Mouse (Mus musculus): ENCODE data around the gene Inpp5a.

Inpp5a gene

DNA sequence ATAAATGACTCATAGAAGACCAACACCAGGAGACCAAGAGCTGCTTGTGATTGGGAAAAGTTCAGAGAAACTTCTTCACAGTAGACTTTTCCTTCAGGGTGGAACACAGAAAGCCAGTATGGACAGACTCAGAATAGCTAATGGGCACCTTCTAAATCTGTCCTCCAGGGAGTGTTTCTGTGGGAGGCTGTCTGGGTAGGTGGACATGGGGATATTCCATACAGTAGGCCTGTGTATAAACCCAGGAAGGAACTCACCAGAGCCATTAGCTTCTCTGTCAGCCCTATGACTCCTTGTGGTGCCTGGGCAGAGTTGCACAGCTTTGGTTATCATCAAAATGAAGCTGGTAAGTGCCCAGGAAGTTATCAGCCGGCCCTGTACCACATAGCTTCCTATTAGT lies 151.7 kb downstream of the Inpp5a start:
- in situ Hi-C loops (cut with MboI; ENCODE audit: low pct_unique_long_range_greater_than_20kb in 1 of 2, low sequenced_read_pairs in 2 of 2, unreplicated experiment in 1 of 2): no loop called here

- in situ Hi-C loops (cut with MboI; ENCODE audit: low pct_unique_long_range_greater_than_20kb in 1 of 2, low sequenced_read_pairs in 2 of 2, unreplicated experiment in 1 of 2): no loop called here
These were observed 152.5 kb downstream of the Inpp5a start for GRCm38 (mm10) chr7:139541422-139541821.

GRCm38 (mm10) chr7:139544706-139545625 lies 156.1 kb downstream of the Inpp5a start:
- in situ Hi-C loops (cut with MboI; ENCODE audit: low pct_unique_long_range_greater_than_20kb in 1 of 2, low sequenced_read_pairs in 2 of 2, unreplicated experiment in 1 of 2): no loop called here

- in situ Hi-C loops (cut with MboI; ENCODE audit: low pct_unique_long_range_greater_than_20kb in 1 of 2, low sequenced_read_pairs in 2 of 2, unreplicated experiment in 1 of 2): no loop called here
These were observed 158.4 kb downstream of the Inpp5a start for GRCm38 (mm10) chr7:139547325-139547724.

DNA sequence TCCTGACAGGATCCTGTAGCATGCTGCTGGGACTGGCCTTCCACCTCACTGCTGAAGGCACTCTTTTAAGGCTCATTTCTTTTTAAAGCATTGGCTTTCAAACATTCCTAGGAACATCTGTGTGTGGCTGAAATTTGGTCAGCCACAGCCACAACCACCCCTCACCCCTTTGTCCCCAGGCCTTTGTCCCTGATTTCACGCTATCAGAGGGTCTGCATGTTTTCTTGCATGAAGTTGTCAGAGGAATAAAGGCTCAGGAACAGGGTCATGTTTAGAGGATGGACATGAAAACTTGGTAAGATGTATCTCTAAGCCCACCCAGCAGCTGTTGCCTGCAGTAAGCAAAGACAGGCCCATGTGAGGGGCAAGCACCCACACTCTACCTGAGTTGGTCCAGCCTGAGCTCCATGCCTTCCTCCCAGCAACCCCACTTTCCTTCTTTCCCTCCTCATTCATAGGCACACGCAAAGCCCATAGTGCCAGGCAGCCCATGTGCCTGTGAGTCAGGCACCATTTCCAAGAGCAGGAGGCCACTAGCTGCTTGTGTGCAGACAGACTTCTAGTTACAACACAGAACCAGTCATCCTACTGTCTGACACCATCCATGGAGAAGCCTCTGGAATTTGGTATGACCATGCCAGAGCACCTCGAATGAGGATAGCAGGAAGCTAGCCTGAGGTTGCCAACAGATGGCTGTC lies 161.3 kb downstream of the Inpp5a start:
- in situ Hi-C loops (cut with MboI; ENCODE audit: low pct_unique_long_range_greater_than_20kb in 1 of 2, low sequenced_read_pairs in 2 of 2, unreplicated experiment in 1 of 2): no loop called here

DNA sequence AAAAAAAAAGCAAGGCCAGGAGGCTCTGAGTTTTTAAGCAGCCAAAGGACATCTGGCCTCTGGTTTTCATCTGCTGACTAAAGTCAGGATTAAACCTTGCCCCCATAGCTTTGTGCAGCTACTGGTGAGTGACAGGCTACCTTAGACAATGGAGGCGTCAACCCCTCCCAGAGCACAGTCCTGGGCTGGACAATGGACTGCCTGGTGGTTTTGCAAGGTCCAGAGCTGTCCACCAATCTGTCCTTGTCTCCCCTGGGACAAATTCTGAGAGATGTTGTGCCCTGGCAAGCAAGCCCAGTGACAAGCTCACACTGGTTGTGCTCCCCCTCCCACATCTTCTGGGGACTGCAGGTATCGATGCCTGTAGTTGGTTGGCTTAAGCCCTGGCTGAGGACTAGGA lies 162.6 kb downstream of the Inpp5a start:
- in situ Hi-C loops (cut with MboI; ENCODE audit: low pct_unique_long_range_greater_than_20kb in 1 of 2, low sequenced_read_pairs in 2 of 2, unreplicated experiment in 1 of 2): no loop called here

GRCm38 (mm10) chr7:139556331-139556730 lies 167.4 kb downstream of the Inpp5a start:
- in situ Hi-C loops (cut with MboI; ENCODE audit: low pct_unique_long_range_greater_than_20kb in 1 of 2, low sequenced_read_pairs in 2 of 2, unreplicated experiment in 1 of 2): no loop called here

- in situ Hi-C loops (cut with MboI; ENCODE audit: low pct_unique_long_range_greater_than_20kb in 1 of 2, low sequenced_read_pairs in 2 of 2, unreplicated experiment in 1 of 2): no loop called here
These were observed 168.0 kb downstream of the Inpp5a start for GRCm38 (mm10) chr7:139556746-139557526.

- in situ Hi-C loops (cut with MboI; ENCODE audit: low pct_unique_long_range_greater_than_20kb in 1 of 2, low sequenced_read_pairs in 2 of 2, unreplicated experiment in 1 of 2): no loop called here
These were observed 170.8 kb downstream of the Inpp5a start for GRCm38 (mm10) chr7:139559659-139560058.

DNA sequence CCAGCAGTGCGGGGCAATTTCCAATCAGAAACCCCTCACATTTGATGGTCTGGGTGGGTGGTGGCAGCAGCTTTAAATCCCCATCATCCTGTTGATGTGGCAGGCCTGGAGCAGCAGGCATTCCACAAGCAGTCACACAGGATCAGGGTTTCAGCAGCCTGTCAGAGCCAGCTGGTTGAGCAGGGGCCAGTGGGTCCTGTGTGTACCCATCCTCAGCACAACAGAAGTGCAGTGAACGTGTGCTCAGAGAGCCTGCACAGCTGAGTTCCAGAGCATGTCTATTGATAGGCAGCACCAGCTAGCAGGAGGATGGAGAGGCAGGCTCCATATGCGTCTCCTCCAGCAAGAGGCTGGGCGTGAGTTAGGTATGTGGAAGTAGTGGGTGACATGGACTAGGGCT lies 174.5 kb downstream of the Inpp5a start:
- in situ Hi-C loops (cut with MboI; ENCODE audit: low pct_unique_long_range_greater_than_20kb in 1 of 2, low sequenced_read_pairs in 2 of 2, unreplicated experiment in 1 of 2): no loop called here

DNA sequence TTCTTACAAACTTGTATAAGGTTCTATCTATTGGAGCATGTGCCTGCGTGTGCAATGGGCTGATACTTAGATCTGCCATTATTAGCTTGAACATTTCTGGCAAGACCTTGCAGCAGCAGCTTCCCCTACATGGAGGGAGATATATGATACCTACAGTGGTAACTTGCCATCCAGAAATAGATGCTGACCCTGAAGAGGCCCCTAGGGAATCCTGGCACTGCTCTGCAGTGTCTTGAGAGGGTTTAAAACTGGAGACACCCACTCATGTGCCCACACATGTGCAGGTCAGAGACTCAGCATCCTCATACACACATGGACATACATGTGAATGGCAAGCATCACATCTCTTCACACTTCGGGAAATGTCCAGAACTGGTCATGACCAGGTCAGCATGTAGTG lies 175.3 kb downstream of the Inpp5a start:
- in situ Hi-C loops (cut with MboI; ENCODE audit: low pct_unique_long_range_greater_than_20kb in 1 of 2, low sequenced_read_pairs in 2 of 2, unreplicated experiment in 1 of 2): no loop called here

DNA sequence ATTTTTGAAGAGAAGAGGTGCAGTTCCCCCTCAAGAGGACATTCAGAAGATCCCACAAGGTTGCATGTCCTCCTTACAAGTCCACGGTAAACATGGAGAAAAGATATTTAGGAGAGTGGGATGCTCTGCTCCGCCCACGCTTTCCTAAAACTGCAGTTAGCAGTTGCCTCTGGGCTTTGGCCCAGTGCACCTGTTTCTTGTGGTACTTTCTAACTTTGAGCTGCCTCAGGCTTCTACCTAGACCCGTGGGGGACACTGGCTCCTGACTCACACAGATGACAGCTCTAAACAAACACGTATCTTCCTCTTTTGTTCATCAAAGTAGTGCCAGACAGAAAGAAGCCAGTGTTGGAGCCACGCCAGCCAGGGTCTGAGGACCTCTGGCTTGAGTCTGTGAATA lies 177.1 kb downstream of the Inpp5a start:
- in situ Hi-C loops (cut with MboI; ENCODE audit: low pct_unique_long_range_greater_than_20kb in 1 of 2, low sequenced_read_pairs in 2 of 2, unreplicated experiment in 1 of 2): no loop called here

- in situ Hi-C loops (cut with MboI; ENCODE audit: low pct_unique_long_range_greater_than_20kb in 1 of 2, low sequenced_read_pairs in 2 of 2, unreplicated experiment in 1 of 2): no loop called here
These were observed 177.6 kb downstream of the Inpp5a start for GRCm38 (mm10) chr7:139566533-139566932.

DNA sequence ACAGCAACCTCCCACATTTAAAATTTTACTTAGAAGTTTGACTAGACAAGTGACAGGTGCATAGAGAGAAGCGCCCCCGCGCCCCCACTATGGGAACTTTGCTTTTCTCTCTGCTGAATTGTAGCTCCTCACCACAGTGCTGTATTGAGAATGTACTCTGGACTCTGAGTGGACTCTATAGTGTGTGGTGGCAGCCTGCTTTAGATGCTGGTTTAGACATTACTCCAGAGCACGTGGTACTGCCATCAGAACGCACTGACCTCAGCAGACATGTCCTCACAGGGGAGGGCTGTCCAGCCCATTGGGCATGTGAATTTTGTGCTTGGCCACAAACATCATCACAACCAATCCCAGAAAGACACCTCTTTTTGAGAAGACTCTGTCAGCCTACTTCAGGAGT lies 181.9 kb downstream of the Inpp5a start:
- in situ Hi-C loops (cut with MboI; ENCODE audit: low pct_unique_long_range_greater_than_20kb in 1 of 2, low sequenced_read_pairs in 2 of 2, unreplicated experiment in 1 of 2): no loop called here

DNA sequence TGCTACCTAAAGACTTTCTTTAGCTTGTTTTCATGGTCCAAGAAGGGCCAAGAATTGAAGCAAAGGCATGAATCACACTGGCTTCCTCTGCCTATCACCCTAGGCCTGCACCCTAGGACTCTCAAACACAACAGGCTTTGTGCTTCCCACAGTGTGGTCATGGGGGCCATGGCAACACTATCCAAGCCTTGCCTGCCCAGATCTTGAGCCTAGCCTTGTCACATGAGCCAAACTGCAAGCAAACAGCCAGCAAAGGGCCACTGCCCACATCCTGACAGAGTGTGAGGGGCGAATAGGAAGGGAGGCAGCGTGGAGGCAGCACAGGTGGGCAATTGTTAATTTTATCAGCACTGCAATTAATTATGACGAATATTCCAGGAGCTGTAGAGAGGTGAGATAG lies 183.8 kb downstream of the Inpp5a start:
- in situ Hi-C loops (cut with MboI; ENCODE audit: low pct_unique_long_range_greater_than_20kb in 1 of 2, low sequenced_read_pairs in 2 of 2, unreplicated experiment in 1 of 2): no loop called here

- in situ Hi-C loops (cut with MboI; ENCODE audit: low pct_unique_long_range_greater_than_20kb in 1 of 2, low sequenced_read_pairs in 2 of 2, unreplicated experiment in 1 of 2): no loop called here
These were observed 187.3 kb downstream of the Inpp5a start for GRCm38 (mm10) chr7:139576064-139576686.

DNA sequence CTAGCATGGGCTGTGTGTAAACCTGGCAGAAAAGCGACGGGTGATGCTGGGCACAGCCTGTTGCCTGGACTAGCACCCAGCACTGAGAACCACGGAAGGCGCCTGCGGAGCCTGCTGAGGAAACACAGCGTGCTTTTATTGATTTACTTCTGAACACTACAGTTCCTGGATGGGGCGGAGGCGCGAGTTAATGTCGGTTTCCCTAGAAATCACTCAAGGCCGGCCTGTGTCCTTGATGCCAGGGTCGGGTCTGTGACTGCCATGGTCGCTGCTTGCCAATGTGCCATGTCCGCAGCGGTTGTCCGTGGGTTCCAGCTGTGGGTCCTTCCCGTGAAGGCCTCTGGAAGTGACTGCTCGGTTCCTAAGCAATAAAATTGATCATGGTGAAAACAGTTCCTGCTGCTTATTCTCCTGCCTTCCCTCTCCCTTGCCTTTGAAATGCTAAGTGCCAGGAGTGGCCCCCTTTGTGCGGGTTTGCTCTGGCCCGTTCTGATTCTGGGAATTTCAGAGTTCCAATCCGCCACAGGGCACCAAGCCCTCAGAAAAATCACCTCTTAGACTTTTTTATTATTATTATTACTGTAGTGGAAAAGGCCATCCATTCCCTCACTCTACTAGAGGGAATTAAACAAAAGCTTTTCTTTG lies 190.5 kb downstream of the Inpp5a start:
- in situ Hi-C loops (cut with MboI; ENCODE audit: low pct_unique_long_range_greater_than_20kb in 1 of 2, low sequenced_read_pairs in 2 of 2, unreplicated experiment in 1 of 2): no loop called here

Data from mouse embryonic stem cell (cell line).